Mouse (Mus musculus): Measurements from ENCODE around the gene Trpv1. TPM values are rescaled to one million over a fixed set of nuclear protein-coding genes. Genes with fewer than 3 reads are reported as not detected.

Gene Trpv1
- polyA plus RNA-seq, 1 experiment from 2014 or later = 0.09 TPM

GRCm38 (mm10) chr11:73283369-73283768 is 49.3 kb downstream of the Trpv1 start:
- Histone ChIP-seq H3K4me3 (ENCODE audit: low read depth, low read length) (no peak overlapping the region), H3K9ac (ENCODE audit: low read length) (no peak overlapping the region), H3K4me1 (ENCODE audit: control insufficient read depth, insufficient read depth, low read length) (peaks cover 9% of the 10 kb centered on the region; the same call in 1 of the 2 replicates), H3K27ac (replicated peaks; ENCODE audit: low read depth, low read length) (no peak overlapping the region), H3K4me2 (ENCODE audit: low read depth, severe bottlenecking) (no peak overlapping the region), H3K27me3 (ENCODE audit: control insufficient read depth, insufficient read depth, low read length) (no peaks in the 10 kb centered on the region), H3K36me3 (ENCODE audit: control insufficient read depth, insufficient read depth, low read length) (no peaks in the 10 kb centered on the region), H3K9me3 (ENCODE audit: control insufficient read depth, low read length) (no peaks in the 10 kb centered on the region)
- ATAC-seq (ENCODE audit: insufficient number of reproducible peaks, low FRiP score, low TSS enrichment, low read depth) = no peak
- no peak for DNase-seq (ENCODE audit: low spot score)
- WGBS = 63% methylated on average over 9 of the region's 9 CpGs

- H3K9ac ChIP-seq (ENCODE audit: low read length) = no peak overlapping the region
- peaks cover 9% of the 10 kb centered on the region; the same call in 1 of the 2 replicates for H3K4me1 ChIP-seq (ENCODE audit: control insufficient read depth, insufficient read depth, low read length)
- no peak overlapping the region for H3K4me2 ChIP-seq (ENCODE audit: low read depth, severe bottlenecking)
- no peaks in the 10 kb centered on the region for H3K9me3 ChIP-seq (ENCODE audit: control insufficient read depth, low read length)
- no peak for DNase-seq (ENCODE audit: low spot score)
- H3K4me3 ChIP-seq (ENCODE audit: low read depth, low read length) = no peak overlapping the region
- 50% methylated on average over 1 of the region's 1 CpGs for WGBS
- no peaks in the 10 kb centered on the region for H3K36me3 ChIP-seq (ENCODE audit: control insufficient read depth, insufficient read depth, low read length)
- no peak overlapping the region for H3K27ac ChIP-seq (replicated peaks; ENCODE audit: low read depth, low read length)
- H3K27me3 ChIP-seq (ENCODE audit: control insufficient read depth, insufficient read depth, low read length) = no peaks in the 10 kb centered on the region
- ATAC-seq (ENCODE audit: insufficient number of reproducible peaks, low FRiP score, low TSS enrichment, low read depth) = no peak
These were observed 49.8 kb downstream of the Trpv1 start for GRCm38 (mm10) chr11:73283926-73284325.

- Histone ChIP-seq H3K27ac (replicated peaks; ENCODE audit: low read depth, low read length) (no peak overlapping the region), H3K27me3 (ENCODE audit: control insufficient read depth, insufficient read depth, low read length) (no peaks in the 10 kb centered on the region), H3K4me1 (ENCODE audit: control insufficient read depth, insufficient read depth, low read length) (peaks cover 9% of the 10 kb centered on the region; the same call in 1 of the 2 replicates), H3K36me3 (ENCODE audit: control insufficient read depth, insufficient read depth, low read length) (no peaks in the 10 kb centered on the region), H3K4me2 (ENCODE audit: low read depth, severe bottlenecking) (no peak overlapping the region), H3K9me3 (ENCODE audit: control insufficient read depth, low read length) (no peaks in the 10 kb centered on the region), H3K9ac (ENCODE audit: low read length) (no peak overlapping the region), H3K4me3 (ENCODE audit: low read depth, low read length) (no peak overlapping the region)
- DNase-seq (ENCODE audit: low spot score) (no peak), ATAC-seq (ENCODE audit: insufficient number of reproducible peaks, low FRiP score, low TSS enrichment, low read depth) (no peak)
These were observed 50.3 kb downstream of the Trpv1 start for GRCm38 (mm10) chr11:73284351-73284750.

GRCm38 (mm10) chr11:73289621-73290020 is 55.5 kb downstream of the Trpv1 start:
- Histone ChIP-seq H3K4me2 (ENCODE audit: low read depth, severe bottlenecking) (no peak overlapping the region), H3K4me1 (ENCODE audit: control insufficient read depth, insufficient read depth, low read length) (no peaks in the 10 kb centered on the region), H3K27ac (replicated peaks; ENCODE audit: low read depth, low read length) (no peak overlapping the region), H3K27me3 (ENCODE audit: control insufficient read depth, insufficient read depth, low read length) (no peaks in the 10 kb centered on the region), H3K4me3 (ENCODE audit: low read depth, low read length) (no peak overlapping the region), H3K9me3 (ENCODE audit: control insufficient read depth, low read length) (no peaks in the 10 kb centered on the region), H3K36me3 (ENCODE audit: control insufficient read depth, insufficient read depth, low read length) (no peaks in the 10 kb centered on the region), H3K9ac (ENCODE audit: low read length) (no peak overlapping the region)
- ATAC-seq (ENCODE audit: insufficient number of reproducible peaks, low FRiP score, low TSS enrichment, low read depth) (no peak), DNase-seq (ENCODE audit: low spot score) (no peak)
- 89% methylated on average over 1 of the region's 1 CpGs for WGBS

GRCm38 (mm10) chr11:73303123-73303522 is 69.0 kb downstream of the Trpv1 start:
- Histone ChIP-seq H3K36me3 (ENCODE audit: control insufficient read depth, insufficient read depth, low read length) (no peaks in the 10 kb centered on the region), H3K27me3 (ENCODE audit: control insufficient read depth, insufficient read depth, low read length) (no peaks in the 10 kb centered on the region), H3K4me1 (ENCODE audit: control insufficient read depth, insufficient read depth, low read length) (no peaks in the 10 kb centered on the region), H3K27ac (replicated peaks; ENCODE audit: low read depth, low read length) (no peak overlapping the region), H3K9me3 (ENCODE audit: control insufficient read depth, low read length) (no peaks in the 10 kb centered on the region), H3K4me3 (ENCODE audit: low read depth, low read length) (no peak overlapping the region), H3K4me2 (ENCODE audit: low read depth, severe bottlenecking) (no peak overlapping the region), H3K9ac (ENCODE audit: low read length) (no peak overlapping the region)
- DNase-seq (ENCODE audit: low spot score) (no peak), ATAC-seq (ENCODE audit: insufficient number of reproducible peaks, low FRiP score, low TSS enrichment, low read depth) (no peak)
- WGBS = 70% methylated on average over 2 of the region's 2 CpGs

Other genes starting within 250 kb of the Trpv1 start
- 1.3 and 2.0 TPM in 2 replicates for gene P2rx1, start 235.2 kb upstream of the Trpv1 start, polyA plus RNA-seq (2014; fragmentation: Nextera tagmentation; extraction: Ambion mirVana)
- 2.7 and 3.0 TPM in 2 replicates for gene Camkk1, start 215.3 kb upstream of the Trpv1 start, polyA plus RNA-seq (2014; fragmentation: Nextera tagmentation; extraction: Ambion mirVana)
- 13.8 and 14.4 TPM in 2 replicates for gene Ncbp3, start 186.5 kb upstream of the Trpv1 start, polyA plus RNA-seq (2014; fragmentation: Nextera tagmentation; extraction: Ambion mirVana)
- 0.51 and 0.54 TPM in 2 replicates for gene Itgae, start 143.7 kb upstream of the Trpv1 start, polyA plus RNA-seq (2014; fragmentation: Nextera tagmentation; extraction: Ambion mirVana)
- gene Haspin, start 96.0 kb upstream of the Trpv1 start, polyA plus RNA-seq (2014; fragmentation: Nextera tagmentation; extraction: Ambion mirVana) = 19.5 and 19.9 TPM in 2 replicates
- gene P2rx5, start 73.9 kb upstream of the Trpv1 start, polyA plus RNA-seq (2014; fragmentation: Nextera tagmentation; extraction: Ambion mirVana) = 0.08 TPM in 1 of 2 replicates, not detected in the other
- gene Emc6, start 57.3 kb upstream of the Trpv1 start, polyA plus RNA-seq (2014; fragmentation: Nextera tagmentation; extraction: Ambion mirVana) = 95.2 and 111 TPM in 2 replicates
- gene Tax1bp3, start 57.2 kb upstream of the Trpv1 start, polyA plus RNA-seq (2014; fragmentation: Nextera tagmentation; extraction: Ambion mirVana) = 220 and 222 TPM in 2 replicates
- 23.6 and 25.5 TPM in 2 replicates for gene Ctns, start 35.2 kb upstream of the Trpv1 start, polyA plus RNA-seq (2014; fragmentation: Nextera tagmentation; extraction: Ambion mirVana)
- 0.74 and 1.0 TPM in 2 replicates for gene Shpk, start 34.8 kb upstream of the Trpv1 start, polyA plus RNA-seq (2014; fragmentation: Nextera tagmentation; extraction: Ambion mirVana)
- 0.08 TPM in 1 of 2 replicates, not detected in the other for gene Trpv3, start 33.1 kb downstream of the Trpv1 start, polyA plus RNA-seq (2014; fragmentation: Nextera tagmentation; extraction: Ambion mirVana)
- not detected in 2 replicates for gene Aspa, start 95.3 kb downstream of the Trpv1 start, polyA plus RNA-seq (2014; fragmentation: Nextera tagmentation; extraction: Ambion mirVana)
- gene Gm49340, start 95.4 kb downstream of the Trpv1 start, polyA plus RNA-seq (2014; fragmentation: Nextera tagmentation; extraction: Ambion mirVana) = not detected in 2 replicates
- not detected in 2 replicates for gene Spata22, start 95.4 kb downstream of the Trpv1 start, polyA plus RNA-seq (2014; fragmentation: Nextera tagmentation; extraction: Ambion mirVana)
- not detected in 2 replicates for gene Olfr20, start 116.5 kb downstream of the Trpv1 start, polyA plus RNA-seq (2014; fragmentation: Nextera tagmentation; extraction: Ambion mirVana)
- gene Olfr376, start 137.0 kb downstream of the Trpv1 start, polyA plus RNA-seq (2014; fragmentation: Nextera tagmentation; extraction: Ambion mirVana) = not detected in 2 replicates
- gene Olfr1, start 165.3 kb downstream of the Trpv1 start, polyA plus RNA-seq (2014; fragmentation: Nextera tagmentation; extraction: Ambion mirVana) = not detected in 2 replicates
- not detected in 2 replicates for gene Olfr378, start 194.2 kb downstream of the Trpv1 start, polyA plus RNA-seq (2014; fragmentation: Nextera tagmentation; extraction: Ambion mirVana)
- gene Olfr380, start 223.2 kb downstream of the Trpv1 start, polyA plus RNA-seq (2014; fragmentation: Nextera tagmentation; extraction: Ambion mirVana) = not detected in 2 replicates

Measured in limb, embryonic 11.5 days (tissue).